Mouse (Mus musculus): ENCODE measurements around the gene Rbbp6. TPM values are rescaled to one million over a fixed set of nuclear protein-coding genes. Genes with fewer than 3 reads are reported as not detected.

Rbbp6 gene
- polyA plus RNA-seq, 1 experiment from 2014 or later = 26.9 TPM

GRCm38 (mm10) chr7:122998189-122998588 lies 32.7 kb downstream of the Rbbp6 start:
- no peak for ATAC-seq
- H3K9me3 ChIP-seq = no peaks in the 10 kb centered on the region
- no peaks in the 10 kb centered on the region for H3K4me1 ChIP-seq (replicated peaks)
- no peak overlapping the region for H3K4me3 ChIP-seq (replicated peaks)
- H3K9ac ChIP-seq = no peak overlapping the region
- peaks cover 43% of the 10 kb centered on the region for H3K36me3 ChIP-seq
- H3K4me2 ChIP-seq (replicated peaks) = no peak overlapping the region
- WGBS = 72% methylated on average over 3 of the region's 3 CpGs
- no peaks in the 10 kb centered on the region for H3K27me3 ChIP-seq (replicated peaks)
- no peak overlapping the region for H3K27ac ChIP-seq

DNA sequence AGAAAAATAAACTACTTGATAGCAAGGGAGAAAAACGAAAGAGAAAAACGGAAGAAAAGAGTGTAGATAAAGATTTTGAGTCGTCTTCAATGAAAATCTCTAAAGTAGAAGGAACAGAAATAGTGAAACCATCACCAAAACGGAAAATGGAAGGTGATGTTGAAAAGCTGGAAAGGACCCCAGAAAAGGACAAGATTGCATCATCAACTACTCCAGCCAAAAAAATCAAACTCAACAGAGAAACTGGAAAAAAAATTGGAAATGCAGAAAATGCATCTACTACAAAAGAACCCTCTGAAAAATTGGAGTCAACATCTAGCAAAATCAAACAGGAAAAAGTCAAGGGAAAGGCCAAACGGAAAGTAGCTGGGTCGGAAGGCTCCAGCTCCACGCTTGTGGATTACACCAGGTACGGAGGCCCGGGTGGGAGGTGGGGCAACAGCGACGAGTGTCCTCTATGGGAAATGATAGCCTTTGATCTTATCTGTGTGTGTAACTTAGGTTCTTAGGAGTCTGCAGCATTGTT lies 34.4 kb downstream of the Rbbp6 start:
- Histone ChIP-seq H3K36me3 (peaks cover 50% of the 10 kb centered on the region), H3K27me3 (replicated peaks) (no peaks in the 10 kb centered on the region), H3K9me3 (no peaks in the 10 kb centered on the region), H3K27ac (no peak overlapping the region), H3K4me1 (replicated peaks) (no peaks in the 10 kb centered on the region), H3K9ac (no peak overlapping the region), H3K4me3 (replicated peaks) (no peak overlapping the region), H3K4me2 (replicated peaks) (no peak overlapping the region)
- WGBS = 82% methylated on average over 11 of the region's 11 CpGs
- no peak for ATAC-seq

GRCm38 (mm10) chr7:123000796-123001195 lies 35.3 kb downstream of the Rbbp6 start:
- Histone ChIP-seq H3K27me3 (replicated peaks) (no peaks in the 10 kb centered on the region), H3K4me3 (replicated peaks) (no peak overlapping the region), H3K36me3 (peaks cover 45% of the 10 kb centered on the region), H3K9me3 (no peaks in the 10 kb centered on the region), H3K4me1 (replicated peaks) (no peaks in the 10 kb centered on the region), H3K27ac (no peak overlapping the region), H3K9ac (no peak overlapping the region), H3K4me2 (replicated peaks) (no peak overlapping the region)
- no peak for ATAC-seq
- WGBS = 92% methylated on average over 16 of the region's 16 CpGs

DNA sequence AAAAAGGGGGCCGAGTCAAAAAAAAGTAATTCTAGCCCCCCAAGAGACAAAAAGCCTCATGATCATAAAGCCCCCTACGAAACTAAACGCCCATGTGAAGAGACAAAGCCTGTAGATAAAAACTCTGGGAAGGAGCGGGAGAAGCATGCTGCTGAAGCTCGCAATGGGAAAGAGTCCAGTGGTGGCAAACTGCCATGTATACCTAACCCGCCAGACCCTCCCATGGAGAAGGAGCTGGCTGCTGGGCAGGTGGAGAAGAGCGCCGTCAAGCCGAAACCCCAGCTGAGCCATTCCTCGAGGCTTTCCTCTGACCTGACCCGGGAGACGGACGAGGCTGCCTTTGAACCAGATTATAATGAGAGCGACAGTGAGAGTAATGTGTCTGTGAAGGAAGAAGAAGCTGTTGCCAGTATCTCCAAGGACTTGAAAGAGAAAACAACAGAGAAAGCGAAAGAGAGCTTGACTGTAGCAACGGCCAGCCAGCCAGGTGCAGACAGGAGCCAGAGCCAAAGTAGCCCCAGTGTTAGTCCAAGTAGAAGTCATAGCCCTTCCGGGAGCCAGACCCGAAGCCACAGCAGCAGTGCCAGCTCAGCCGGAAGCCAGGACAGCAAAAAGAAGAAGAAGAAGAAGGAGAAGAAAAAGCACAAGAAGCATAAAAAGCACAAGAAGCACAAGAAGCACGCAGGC lies 36.0 kb downstream of the Rbbp6 start:
- Histone ChIP-seq H3K9me3 (no peaks in the 10 kb centered on the region), H3K36me3 (peaks cover 45% of the 10 kb centered on the region), H3K27ac (no peak overlapping the region), H3K27me3 (replicated peaks) (no peaks in the 10 kb centered on the region), H3K4me1 (replicated peaks) (no peaks in the 10 kb centered on the region), H3K4me3 (replicated peaks) (no peak overlapping the region), H3K4me2 (replicated peaks) (no peak overlapping the region), H3K9ac (no peak overlapping the region)
- 88% methylated on average over 20 of the region's 20 CpGs for WGBS
- ATAC-seq = no peak

GRCm38 (mm10) chr7:123002028-123002410 lies 36.5 kb downstream of the Rbbp6 start:
- no peak overlapping the region for H3K9ac ChIP-seq
- H3K4me3 ChIP-seq (replicated peaks) = no peak overlapping the region
- peaks cover 42% of the 10 kb centered on the region for H3K36me3 ChIP-seq
- H3K27ac ChIP-seq = no peak overlapping the region
- WGBS = 98% methylated on average over 6 of the region's 6 CpGs
- no peak overlapping the region for H3K4me2 ChIP-seq (replicated peaks)
- H3K9me3 ChIP-seq = no peaks in the 10 kb centered on the region
- ATAC-seq = no peak
- H3K27me3 ChIP-seq (replicated peaks) = no peaks in the 10 kb centered on the region
- H3K4me1 ChIP-seq (replicated peaks) = no peaks in the 10 kb centered on the region

DNA sequence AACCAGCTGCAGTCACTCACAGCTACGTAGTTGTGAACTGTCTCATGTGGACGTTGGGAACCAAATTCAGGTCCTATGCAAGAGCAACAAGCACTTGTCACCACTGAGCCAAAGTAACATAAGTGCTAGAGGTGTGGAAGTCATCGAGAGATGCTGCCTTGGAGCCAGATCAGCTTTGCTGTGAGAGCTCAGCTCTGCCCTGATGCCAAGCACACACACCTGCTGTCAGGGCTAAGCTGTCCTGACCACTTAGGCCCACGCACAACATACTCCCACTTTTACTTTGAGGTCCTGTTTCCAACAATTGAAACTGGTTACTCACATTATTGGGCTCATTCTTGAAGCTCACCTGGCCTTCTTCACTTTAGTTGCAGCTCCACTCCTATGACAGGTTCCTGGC lies 37.7 kb downstream of the Rbbp6 start:
- no peaks in the 10 kb centered on the region for H3K9me3 ChIP-seq
- no peak for ATAC-seq
- H3K27me3 ChIP-seq (replicated peaks) = no peaks in the 10 kb centered on the region
- no peak overlapping the region for H3K4me3 ChIP-seq (replicated peaks)
- H3K4me2 ChIP-seq (replicated peaks) = no peak overlapping the region
- no peak overlapping the region for H3K27ac ChIP-seq
- H3K36me3 ChIP-seq = peaks cover 42% of the 10 kb centered on the region
- H3K4me1 ChIP-seq (replicated peaks) = no peaks in the 10 kb centered on the region
- 82% methylated on average over 4 of the region's 4 CpGs for WGBS
- no peak overlapping the region for H3K9ac ChIP-seq

DNA sequence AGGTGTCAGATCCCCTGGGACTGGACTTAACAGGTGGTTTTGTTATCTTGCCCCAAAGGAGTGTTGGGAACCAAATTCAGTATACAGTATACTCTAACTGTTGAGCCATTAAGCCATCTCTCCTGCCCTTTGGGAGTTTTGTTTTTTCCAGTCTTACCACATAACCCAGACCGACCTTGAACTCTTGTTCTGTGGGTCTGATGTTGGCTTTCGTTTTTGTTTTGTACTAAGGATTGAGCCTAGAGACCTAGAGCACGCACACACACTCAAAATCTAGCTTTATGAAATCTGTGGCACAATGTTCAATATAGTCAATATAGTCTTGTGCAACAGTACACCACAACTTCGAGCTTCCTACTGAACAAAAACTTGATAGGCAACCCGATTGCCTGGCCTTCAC lies 39.0 kb downstream of the Rbbp6 start:
- Histone ChIP-seq H3K27ac (no peak overlapping the region), H3K27me3 (replicated peaks) (no peaks in the 10 kb centered on the region), H3K4me1 (replicated peaks) (no peaks in the 10 kb centered on the region), H3K36me3 (peaks cover 31% of the 10 kb centered on the region), H3K9me3 (no peaks in the 10 kb centered on the region), H3K9ac (no peak overlapping the region), H3K4me3 (replicated peaks) (no peak overlapping the region), H3K4me2 (replicated peaks) (no peak overlapping the region)
- 95% methylated on average over 5 of the region's 5 CpGs for WGBS
- ATAC-seq = no peak

DNA sequence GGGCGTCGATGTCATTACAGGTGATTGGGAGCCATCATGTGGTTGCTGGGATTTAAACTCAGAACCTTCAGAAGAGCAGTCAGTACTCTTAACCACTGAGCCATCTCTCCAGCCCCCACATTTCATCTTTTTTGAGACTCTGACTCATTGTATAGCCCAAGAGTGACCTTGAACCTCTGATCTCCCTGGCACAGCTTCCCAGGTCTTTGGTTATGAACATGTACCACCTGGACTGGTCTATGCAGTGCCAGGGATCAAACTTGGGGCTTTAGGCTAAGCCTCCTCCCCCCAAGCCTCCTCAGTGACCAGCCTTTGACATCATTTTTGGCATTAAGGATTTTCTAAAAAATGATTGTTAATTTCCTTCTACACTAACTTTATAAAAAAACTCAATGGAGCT lies 40.8 kb downstream of the Rbbp6 start:
- Histone ChIP-seq H3K36me3 (peaks cover 21% of the 10 kb centered on the region), H3K4me1 (replicated peaks) (no peaks in the 10 kb centered on the region), H3K9ac (no peak overlapping the region), H3K4me3 (replicated peaks) (no peak overlapping the region), H3K4me2 (replicated peaks) (no peak overlapping the region), H3K27me3 (replicated peaks) (no peaks in the 10 kb centered on the region), H3K9me3 (no peaks in the 10 kb centered on the region), H3K27ac (no peak overlapping the region)
- ATAC-seq = no peak
- WGBS = 65% methylated on average over 2 of the region's 2 CpGs

DNA sequence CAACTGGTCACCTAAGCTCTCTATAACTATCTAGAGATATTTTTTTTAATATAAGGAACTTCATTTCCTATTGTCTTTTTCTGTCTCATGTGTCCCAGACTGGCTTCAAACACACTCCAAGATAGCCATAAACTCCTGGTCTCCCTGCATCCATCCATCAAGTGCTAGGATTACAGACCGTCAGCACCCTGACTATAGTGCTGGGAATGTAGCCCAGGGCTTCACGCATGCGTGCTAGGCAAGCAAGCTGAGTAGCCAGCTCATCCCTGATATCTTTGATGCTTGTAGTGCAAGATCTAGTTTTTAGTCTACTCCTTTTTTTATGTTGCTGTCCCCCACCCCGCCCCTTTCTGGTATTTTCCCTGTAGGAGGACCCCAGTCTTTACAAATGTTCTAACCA lies 42.3 kb downstream of the Rbbp6 start:
- H3K36me3 ChIP-seq = peaks cover 15% of the 10 kb centered on the region
- no peak overlapping the region for H3K4me2 ChIP-seq (replicated peaks)
- H3K27ac ChIP-seq = no peak overlapping the region
- no peaks in the 10 kb centered on the region for H3K4me1 ChIP-seq (replicated peaks)
- no peak for ATAC-seq
- H3K4me3 ChIP-seq (replicated peaks) = no peak overlapping the region
- 65% methylated on average over 4 of the region's 4 CpGs for WGBS
- H3K27me3 ChIP-seq (replicated peaks) = no peaks in the 10 kb centered on the region
- H3K9me3 ChIP-seq = no peaks in the 10 kb centered on the region
- H3K9ac ChIP-seq = no peak overlapping the region

DNA sequence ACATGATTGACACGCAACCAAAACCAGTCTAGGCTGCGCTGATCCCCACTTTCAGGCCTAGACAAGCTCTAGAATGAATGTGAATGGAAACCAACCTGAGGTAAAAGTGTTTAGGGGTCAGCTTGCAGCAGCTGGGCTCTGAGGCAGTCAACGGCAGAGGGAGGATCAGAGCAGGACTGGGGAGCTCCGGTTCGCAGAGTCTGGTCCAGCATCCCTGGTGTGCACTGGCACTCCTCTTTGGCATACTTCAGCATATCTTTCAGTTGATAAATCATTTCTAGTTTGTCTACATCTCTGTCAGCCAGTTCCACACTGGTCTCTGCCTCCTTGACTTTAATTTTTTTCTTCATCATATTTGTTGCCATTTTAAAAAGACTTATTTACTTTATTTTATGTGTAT lies 48.0 kb downstream of the Rbbp6 start:
- no peaks in the 10 kb centered on the region for H3K27me3 ChIP-seq (replicated peaks)
- no peak overlapping the region for H3K27ac ChIP-seq
- no peaks in the 10 kb centered on the region for H3K4me1 ChIP-seq (replicated peaks)
- H3K9ac ChIP-seq = no peak overlapping the region
- H3K4me2 ChIP-seq (replicated peaks) = no peak overlapping the region
- WGBS = 75% methylated on average over 5 of the region's 5 CpGs
- H3K9me3 ChIP-seq = no peaks in the 10 kb centered on the region
- no peak for ATAC-seq
- H3K36me3 ChIP-seq = no peaks in the 10 kb centered on the region
- no peak overlapping the region for H3K4me3 ChIP-seq (replicated peaks)

GRCm38 (mm10) chr7:123014729-123015128 lies 49.2 kb downstream of the Rbbp6 start:
- H3K4me2 ChIP-seq (replicated peaks) = no peak overlapping the region
- no peak for ATAC-seq
- H3K9ac ChIP-seq = no peak overlapping the region
- 52% methylated on average over 7 of the region's 7 CpGs for WGBS
- no peak overlapping the region for H3K4me3 ChIP-seq (replicated peaks)
- no peaks in the 10 kb centered on the region for H3K27me3 ChIP-seq (replicated peaks)
- no peaks in the 10 kb centered on the region for H3K4me1 ChIP-seq (replicated peaks)
- no peak overlapping the region for H3K27ac ChIP-seq
- H3K9me3 ChIP-seq = no peaks in the 10 kb centered on the region
- H3K36me3 ChIP-seq = no peaks in the 10 kb centered on the region

- H3K4me2 ChIP-seq (replicated peaks) = no peak overlapping the region
- no peak for ATAC-seq
- no peaks in the 10 kb centered on the region for H3K36me3 ChIP-seq
- no peak overlapping the region for H3K27ac ChIP-seq
- WGBS = 32% methylated on average over 3 of the region's 3 CpGs
- H3K4me1 ChIP-seq (replicated peaks) = no peaks in the 10 kb centered on the region
- H3K9ac ChIP-seq = no peak overlapping the region
- no peaks in the 10 kb centered on the region for H3K27me3 ChIP-seq (replicated peaks)
- H3K4me3 ChIP-seq (replicated peaks) = no peak overlapping the region
- no peaks in the 10 kb centered on the region for H3K9me3 ChIP-seq
These were observed 52.1 kb downstream of the Rbbp6 start for GRCm38 (mm10) chr7:123017627-123018026.

GRCm38 (mm10) chr7:123025123-123025522 lies 59.6 kb downstream of the Rbbp6 start:
- no peak overlapping the region for H3K9ac ChIP-seq
- H3K4me2 ChIP-seq (replicated peaks) = no peak overlapping the region
- H3K27ac ChIP-seq = no peak overlapping the region
- no peak overlapping the region for H3K4me3 ChIP-seq (replicated peaks)
- 64% methylated on average over 9 of the region's 9 CpGs for WGBS
- H3K36me3 ChIP-seq = no peaks in the 10 kb centered on the region
- no peaks in the 10 kb centered on the region for H3K9me3 ChIP-seq
- H3K27me3 ChIP-seq (replicated peaks) = no peaks in the 10 kb centered on the region
- H3K4me1 ChIP-seq (replicated peaks) = no peaks in the 10 kb centered on the region
- no peak for ATAC-seq

Data from intestine, embryonic 15.5 days (tissue).